8 mouse cellular contexts compared by ENCODE assay signal in the genomic region with DNA sequence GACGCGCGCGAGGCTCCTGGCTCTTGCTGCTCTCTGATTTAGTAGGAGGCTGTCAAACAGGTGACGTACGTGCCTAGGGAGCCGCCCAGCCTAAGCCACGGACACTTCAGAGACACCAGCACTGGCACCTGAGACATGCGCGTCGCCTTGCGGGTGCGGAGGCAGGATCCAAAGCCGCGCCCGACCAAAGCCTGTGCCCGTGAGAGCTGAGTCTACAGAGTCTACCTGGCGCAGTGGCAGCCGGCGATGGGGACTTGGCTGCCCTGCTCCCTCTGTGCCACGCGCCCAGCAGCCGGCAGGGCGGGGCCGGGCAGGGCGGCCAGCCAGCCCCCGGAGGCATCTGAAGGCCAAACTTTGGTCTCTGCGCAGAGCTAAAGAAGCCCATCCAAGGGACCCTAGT. TPM values are rescaled to one million over a fixed set of nuclear protein-coding genes. Genes with fewer than 3 reads are reported as not detected.
DNase-seq lines count a peak whose midpoint lies in the region; ATAC-seq lines count a peak whose summit lies in the region.

No protein-coding gene starts in this region.

- no peak overlapping the region for H3K9ac ChIP-seq in heart, embryonic 11.5 days (ENCODE audit: low read depth, low read length)

- intact Hi-C loops in heart, postnatal 10 days (cut with DNase I), result no loop called here

- ATAC-seq in heart, embryonic 11.5 days (replicated peaks; ENCODE audit: insufficient number of reproducible peaks, low FRiP score, low TSS enrichment), result no peak
- ATAC-seq in monocyte, adult 5-6 weeks (replicated peaks; ENCODE audit: insufficient number of reproducible peaks, low FRiP score, low TSS enrichment, poor library complexity, severe bottlenecking), result no peak

- 2% methylated on average over 28 of the region's 28 CpGs for WGBS in heart, embryonic 11.5 days (ENCODE audit: insufficient replicate concordance)
- 3% methylated on average over 28 of the region's 28 CpGs for WGBS in midbrain, embryonic 10.5 days

- H3K4me2 ChIP-seq in heart, embryonic 11.5 days, result peak overlapping the region; percentile 68

- no peak overlapping the region for H3K27ac ChIP-seq in heart, embryonic 11.5 days (ENCODE audit: low read depth, low read length)
- no peak overlapping the region for H3K27ac ChIP-seq in brown adipose tissue, adult 24 weeks (replicated peaks; ENCODE audit: low read depth, low read length)
- no peak overlapping the region for H3K27ac ChIP-seq in midbrain, embryonic 10.5 days (replicated peaks)

- no peaks in the 10 kb centered on the region for H3K9me3 ChIP-seq in heart, embryonic 11.5 days (replicated peaks; ENCODE audit: control insufficient read depth, low read length)
- no peaks in the 10 kb centered on the region for H3K9me3 ChIP-seq in midbrain, embryonic 10.5 days (replicated peaks)

- H3K4me1 ChIP-seq in heart, embryonic 11.5 days (ENCODE audit: control insufficient read depth, insufficient read depth, low read length), result no peaks in the 10 kb centered on the region
- H3K4me1 ChIP-seq in brown adipose tissue, adult 24 weeks (ENCODE audit: control insufficient read depth, insufficient read depth, insufficient read length, low read length), result peaks cover 4% of the 10 kb centered on the region; the same call in 1 of the 2 replicates
- peaks cover 6% of the 10 kb centered on the region for H3K4me1 ChIP-seq in midbrain, embryonic 10.5 days

- peak overlapping the region; percentile 38 for H3K4me3 ChIP-seq in heart, embryonic 11.5 days (ENCODE audit: low read depth, low read length)
- H3K4me3 ChIP-seq in brown adipose tissue, adult 24 weeks (ENCODE audit: insufficient read depth, low read depth, low read length), result peak overlapping the region; percentile 0; the same call in 1 of the 2 replicates
- H3K4me3 ChIP-seq in midbrain, embryonic 10.5 days, result peak overlapping the region; percentile 51

- peaks cover 7% of the 10 kb centered on the region for H3K27me3 ChIP-seq in heart, embryonic 11.5 days (ENCODE audit: control insufficient read depth, insufficient read depth, low read length)
- peaks cover 27% of the 10 kb centered on the region for H3K27me3 ChIP-seq in midbrain, embryonic 10.5 days (ENCODE audit: low read depth, poor library complexity, severe bottlenecking)

- DNase-seq in heart, adult 9 months (ENCODE audit: low spot score in 2 of 2), result no peak
- DNase-seq in heart, postnatal 10 days, result peak; percentile 15 to 19
- peak; percentile 11 to 39 for DNase-seq in kidney, postnatal 25 days
- DNase-seq in midbrain, embryonic 10.5 days (ENCODE audit: low spot score), result peak; percentile 28
- no peak for DNase-seq in ovary, postnatal 10 days (ENCODE audit: low spot score)

- H3K36me3 ChIP-seq in heart, embryonic 11.5 days (ENCODE audit: control insufficient read depth, insufficient read depth, low read length), result no peaks in the 10 kb centered on the region
- H3K36me3 ChIP-seq in midbrain, embryonic 10.5 days, result no peaks in the 10 kb centered on the region

RNA-seq across cellular contexts. Expression of a gene that starts 23.5 kb away (rescaled TPM):
- polyA plus RNA-seq in heart, embryonic 11.5 days (2014; fragmentation: Nextera tagmentation; extraction: Ambion mirVana), result not detected in 2 replicates
- not detected in 2 replicates for polyA plus RNA-seq in brown adipose tissue, adult 24 weeks (2012; ENCODE audit: insufficient read depth, insufficient read length, missing spikeins)
- total RNA-seq in heart, postnatal 10 days (2021), result not detected
- polyA plus RNA-seq in midbrain, embryonic 10.5 days (2016; fragmentation: Nextera tagmentation; extraction: Ambion mirVana), result 0.14 TPM in 1 of 2 replicates, not detected in the other
- total RNA-seq in monocyte, adult 5-6 weeks (2017), result not detected in 3 replicates

Comparison
In these comparisons a context has a peak if more than half of its experiments do, and no peak if none do; other contexts are left out.
1. DNase-seq: peak in heart, postnatal 10 days (2 of 2), kidney, postnatal 25 days (2 of 2) and midbrain, embryonic 10.5 days (single experiment); none in heart, adult 9 months (0 of 2) and ovary, postnatal 10 days (single experiment).
2. H3K4me3 ChIP-seq: peak in every context shown above with its lines; median percentile 51 in midbrain, embryonic 10.5 days; 38 in heart, embryonic 11.5 days; 0 in brown adipose tissue, adult 24 weeks.